Mouse (Mus musculus) brain, adult 2 months (tissue): ENCODE measurements at regions not wholly inside any gene's neighbourhood (a gene's known extent, or its start where the extent isn't known, plus 50 kb on each side); places are given as distances from the start of the nearest gene placed in this dataset.

Experiments
- DNase-seq: peaks from one replicate; pipeline ENCODE4 v3.0.0; 2011; ENCODE audit warnings: low read depth, low spot score

DNA sequence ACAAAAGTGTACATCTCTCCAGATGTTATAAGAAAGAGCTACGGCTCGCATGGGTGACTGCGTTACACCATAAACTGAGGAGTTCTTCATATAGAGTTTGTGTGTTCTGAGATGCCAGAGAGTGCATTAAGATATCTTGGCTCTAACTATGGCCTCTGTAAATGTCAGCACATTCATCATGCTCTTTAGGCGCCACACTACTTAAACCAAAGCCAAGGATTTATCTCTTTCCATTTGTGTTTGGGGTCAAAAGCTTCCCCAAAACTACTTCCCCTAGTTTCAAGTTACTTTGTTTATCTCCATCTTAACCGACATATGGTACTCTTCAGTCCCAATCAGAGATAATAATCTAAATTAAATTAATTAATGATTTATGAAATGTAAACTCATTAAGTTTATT is 541.3 kb upstream of the N6amt1 start:
- no peak for DNase-seq

DNA sequence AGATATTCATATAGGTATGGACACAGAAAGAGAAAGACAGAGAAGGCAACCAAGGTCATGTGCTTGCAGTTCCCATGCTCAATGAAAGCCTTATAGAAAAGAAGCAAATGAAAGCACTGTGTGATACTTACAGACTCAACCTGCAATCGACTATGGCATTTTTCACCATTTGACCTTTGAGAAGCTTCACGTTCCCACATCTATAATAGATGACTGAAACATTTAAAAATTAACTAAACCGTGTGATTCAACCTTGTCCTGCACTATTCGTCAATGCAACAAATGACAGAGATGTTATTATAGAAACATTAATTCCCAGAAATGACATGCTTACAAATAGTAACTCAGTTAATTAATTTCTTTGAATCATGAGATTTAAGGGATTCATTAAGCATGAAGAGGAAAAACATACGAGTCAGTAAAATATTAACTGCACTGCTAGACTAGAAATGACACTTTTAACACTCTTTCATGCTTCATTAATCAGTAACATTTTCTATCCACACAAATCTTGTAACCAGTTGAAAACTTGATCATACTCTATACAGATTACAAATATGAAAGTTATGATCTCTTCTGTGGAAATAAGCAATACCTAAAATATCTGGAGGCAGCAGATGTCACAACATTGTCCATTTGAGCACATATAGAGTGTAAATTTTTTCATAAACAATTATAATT is 545.2 kb upstream of the N6amt1 start:
- no peak for DNase-seq

DNA sequence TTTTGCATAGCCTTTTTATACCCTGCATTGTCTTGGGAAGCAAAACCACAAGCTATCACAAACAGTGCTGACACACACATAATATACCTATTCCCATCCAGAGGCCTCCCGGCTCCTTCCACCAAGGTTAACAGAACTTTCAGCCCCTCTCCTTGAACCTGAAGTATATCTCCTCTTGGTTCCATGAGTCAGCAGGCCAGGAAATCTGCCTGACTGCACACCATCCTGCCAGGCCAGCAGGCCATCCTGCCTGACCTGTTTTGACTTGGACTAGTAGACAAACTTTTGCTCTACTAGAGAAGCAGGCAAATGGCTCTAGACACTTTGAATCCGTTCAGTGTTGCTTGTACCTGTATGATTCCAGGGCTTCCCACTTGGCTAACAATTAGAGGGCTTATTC is 547.6 kb upstream of the N6amt1 start:
- DNase-seq: no peak

DNA sequence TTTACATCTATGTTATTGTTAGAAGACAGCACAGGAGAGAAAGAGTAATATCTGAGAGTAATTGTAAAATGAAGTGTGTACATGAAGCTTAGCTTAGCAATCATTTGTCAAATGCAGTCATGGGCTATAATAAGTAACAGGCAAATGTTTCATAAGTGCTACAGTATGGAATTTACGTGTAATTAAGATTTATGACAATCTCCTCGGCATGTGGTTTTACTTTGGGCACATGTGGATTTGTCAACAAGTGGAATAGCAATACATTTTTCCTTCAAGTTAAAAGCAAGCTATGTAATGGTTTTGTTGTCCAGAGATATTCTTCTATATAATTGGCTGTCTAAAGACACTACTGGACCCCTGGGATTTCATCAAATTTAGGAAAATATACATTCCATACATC is 577.9 kb upstream of the N6amt1 start:
- no peak for DNase-seq

DNA sequence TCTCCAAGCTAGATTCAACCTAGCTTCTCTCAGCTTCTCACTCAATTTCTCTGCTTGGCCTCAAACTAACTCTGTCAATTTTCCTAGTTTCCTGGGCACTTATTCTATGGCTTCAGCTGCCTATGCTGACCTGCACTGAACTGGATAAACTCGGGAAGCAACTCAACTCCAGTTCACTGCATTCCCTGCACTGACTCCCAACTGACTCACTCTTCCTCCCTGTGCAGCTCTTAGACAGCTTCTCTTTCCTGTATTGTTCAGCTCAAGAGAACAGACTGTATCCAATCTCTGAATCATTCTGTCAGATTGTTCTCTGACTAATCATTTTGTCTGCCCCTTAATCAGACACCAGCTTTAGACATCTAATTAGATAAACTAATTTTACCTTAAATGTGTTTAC is 581.4 kb upstream of the N6amt1 start:
- peak; percentile 39 for DNase-seq

DNA sequence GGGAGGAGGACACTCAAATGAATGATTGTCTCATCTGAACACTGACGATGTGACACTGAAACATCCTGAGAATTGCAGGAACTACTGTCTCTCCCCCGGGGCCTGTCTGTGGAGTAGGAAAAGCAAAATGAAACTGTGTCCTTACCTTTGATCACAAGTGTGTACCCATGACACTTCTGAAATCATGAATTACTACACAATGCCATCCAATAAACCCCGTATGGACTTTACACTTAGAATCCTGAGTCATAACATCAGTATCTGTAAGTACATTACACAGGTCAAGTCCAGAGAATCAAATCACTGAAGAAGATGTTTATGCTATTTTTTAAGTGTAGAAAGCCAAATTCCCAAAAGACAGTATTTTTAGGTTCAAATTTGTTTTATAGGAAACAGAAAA is 585.1 kb upstream of the N6amt1 start:
- DNase-seq: no peak

DNA sequence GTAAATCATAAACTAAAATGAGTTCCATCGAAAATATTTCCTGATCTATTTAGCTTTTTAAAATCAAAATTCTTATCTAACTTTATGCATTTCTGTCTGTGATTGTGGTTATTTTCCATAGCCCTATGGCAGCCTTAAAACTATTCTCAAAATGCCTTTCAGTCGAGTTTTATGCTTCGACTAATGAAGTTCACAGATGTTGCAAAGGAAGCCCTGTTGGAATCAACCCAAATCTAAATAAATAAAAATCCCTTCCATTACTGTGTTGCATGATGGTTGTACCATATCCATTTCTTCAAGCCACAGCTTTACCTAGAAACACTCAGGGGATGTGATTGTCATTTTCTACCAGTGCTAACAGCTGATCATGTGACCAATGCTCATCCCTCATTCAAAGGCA is 585.6 kb upstream of the N6amt1 start:
- DNase-seq: no peak

DNA sequence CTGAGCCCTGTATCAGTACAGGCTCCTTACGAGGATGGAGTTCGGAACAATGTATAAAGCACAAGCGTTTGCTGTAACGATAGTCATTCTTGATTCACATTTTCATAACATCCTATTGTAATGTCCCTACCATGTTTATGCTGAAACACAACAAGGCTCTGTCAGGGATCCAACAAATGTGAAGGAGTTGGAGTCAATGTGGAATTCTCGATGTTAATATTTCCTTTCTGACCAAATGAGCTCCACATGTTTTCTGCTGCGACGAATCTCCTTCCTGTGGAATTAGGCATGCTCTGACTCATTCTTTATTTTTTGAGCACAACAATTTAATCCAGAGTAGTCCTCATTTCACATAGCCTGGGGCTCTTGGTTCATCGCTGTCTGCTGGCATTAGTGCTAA is 588.0 kb upstream of the N6amt1 start:
- DNase-seq: no peak

DNA sequence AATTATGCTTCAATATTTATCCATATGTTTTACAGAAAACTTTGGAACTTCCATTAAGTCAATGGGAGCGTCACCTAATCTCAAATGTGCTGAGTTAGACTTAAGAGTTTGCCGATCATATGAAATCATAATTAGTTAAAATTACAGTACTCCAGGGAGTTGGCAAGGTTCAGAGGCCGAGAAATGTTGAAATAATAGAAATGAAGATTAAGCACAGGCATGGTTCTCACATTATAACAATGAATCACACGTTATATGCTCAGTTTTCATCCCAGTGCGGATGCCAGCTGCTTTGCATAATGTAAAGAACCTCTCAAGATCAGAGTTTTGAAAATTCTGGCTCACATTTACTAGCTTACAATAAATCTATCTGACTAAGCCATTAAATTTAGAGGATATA is 612.7 kb upstream of the N6amt1 start:
- DNase-seq: peak; percentile 13

DNA sequence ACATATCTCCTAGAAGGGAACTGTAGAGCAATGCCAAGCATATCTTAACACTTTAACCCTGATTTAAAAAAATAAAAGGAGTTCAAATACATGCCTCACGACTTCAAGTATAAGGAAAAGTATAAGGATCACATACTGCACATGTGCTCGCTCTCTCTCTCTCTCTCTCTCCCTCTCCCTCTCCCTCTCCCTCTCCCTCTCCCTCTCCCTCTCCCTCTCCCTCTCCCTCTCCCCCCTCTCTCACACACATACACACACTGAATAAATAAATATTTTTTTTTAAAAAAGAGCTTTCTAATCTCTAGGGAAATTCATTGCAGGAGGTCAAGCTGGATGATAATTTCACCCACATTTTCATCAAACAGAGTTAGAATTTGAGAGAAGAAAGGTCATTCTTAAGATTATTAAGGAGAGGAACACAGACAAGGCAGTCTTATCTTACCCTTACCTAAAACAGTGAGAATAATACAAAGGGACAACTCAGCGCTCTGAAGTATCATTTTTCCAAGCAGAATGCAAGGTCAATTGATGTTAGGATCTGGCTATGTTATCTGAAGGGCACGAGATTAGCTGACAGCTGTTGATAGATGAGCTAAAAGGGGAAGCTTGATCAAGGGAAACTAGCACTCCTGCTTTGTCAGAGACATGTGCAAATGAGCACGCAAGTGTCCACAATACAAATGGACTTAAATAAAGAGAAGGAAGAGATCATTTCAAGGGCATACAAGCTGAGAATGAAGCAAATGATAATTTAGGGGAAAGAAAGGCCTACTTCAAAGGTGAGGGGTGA is 634.8 kb upstream of the N6amt1 start:
- no peak for DNase-seq

DNA sequence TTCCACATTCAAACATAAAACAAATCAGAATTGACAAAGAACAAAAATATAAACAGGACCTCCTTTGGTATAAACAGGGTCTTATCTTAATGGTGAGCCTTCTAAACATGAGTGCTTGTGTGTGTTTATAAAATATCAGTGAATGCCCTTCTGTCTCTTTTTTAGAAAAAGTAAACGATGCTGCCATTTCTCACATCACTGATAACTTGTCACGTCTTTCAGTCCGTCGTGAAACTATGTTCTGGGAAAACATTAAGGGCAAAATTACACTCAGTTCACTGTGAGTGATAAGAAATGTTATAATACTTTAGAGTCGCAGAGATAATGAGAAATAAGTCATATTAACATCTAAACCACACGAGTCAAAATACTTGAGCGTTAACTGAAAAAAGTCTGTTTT is 635.6 kb upstream of the N6amt1 start:
- DNase-seq: no peak

DNA sequence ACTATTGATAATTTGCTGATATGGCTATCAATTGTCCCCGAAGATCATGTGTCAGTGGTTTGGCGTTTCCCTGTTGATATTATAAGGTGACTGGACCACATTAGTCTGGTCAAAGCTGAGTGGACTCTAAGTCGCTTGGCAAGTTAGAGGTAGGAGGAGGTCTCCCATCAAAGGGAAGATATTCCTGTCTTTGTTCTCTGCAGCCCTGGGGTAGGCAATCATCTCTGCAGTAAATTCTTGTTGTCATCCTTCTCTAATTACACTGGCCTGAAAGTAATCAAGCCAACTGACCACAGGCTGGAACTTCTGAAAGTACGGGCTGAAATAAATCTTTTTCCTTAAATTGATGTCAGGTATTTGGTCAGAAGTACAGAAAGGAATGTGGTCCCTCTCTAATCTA is 652.3 kb upstream of the N6amt1 start:
- DNase-seq: no peak

DNA sequence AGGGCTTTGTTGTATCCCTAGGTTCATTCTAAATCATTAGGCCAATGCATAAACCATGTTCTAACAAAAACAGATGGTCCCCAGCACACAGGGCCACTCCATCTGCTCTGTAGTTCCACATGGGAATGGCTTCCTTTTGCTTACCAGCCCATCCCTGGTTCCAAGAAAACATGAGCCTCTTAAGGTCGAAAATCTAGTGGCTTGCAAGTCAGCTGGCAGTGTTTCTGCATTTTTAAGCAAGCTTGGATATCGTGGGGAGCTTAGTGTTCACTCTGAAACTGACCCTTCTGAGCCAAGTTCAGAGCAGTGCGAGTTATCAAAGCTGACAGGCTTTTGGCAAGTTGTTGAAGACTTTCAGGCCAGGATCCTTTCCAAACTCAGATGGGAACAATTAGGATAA is 659.5 kb upstream of the N6amt1 start:
- peak; percentile 96 for DNase-seq

DNA sequence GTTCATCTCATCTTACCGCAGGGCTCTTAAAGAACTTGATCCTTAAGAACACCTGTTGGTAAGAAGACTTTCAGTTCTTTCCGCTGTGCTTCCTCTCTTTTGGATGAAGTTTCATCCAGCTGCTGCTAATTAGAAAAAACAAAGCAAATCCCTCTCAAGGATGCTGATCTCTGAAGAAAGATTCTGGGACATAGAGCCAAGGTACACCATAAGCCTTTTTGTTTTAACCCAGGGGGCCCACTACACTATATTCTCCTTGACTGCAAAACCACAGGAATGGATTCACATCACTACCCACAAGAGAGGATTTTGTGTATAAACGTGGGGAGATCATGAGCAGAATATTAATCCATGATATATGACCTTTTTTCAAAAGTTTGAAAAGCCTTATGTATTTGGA is 694.8 kb upstream of the N6amt1 start:
- no peak for DNase-seq

DNA sequence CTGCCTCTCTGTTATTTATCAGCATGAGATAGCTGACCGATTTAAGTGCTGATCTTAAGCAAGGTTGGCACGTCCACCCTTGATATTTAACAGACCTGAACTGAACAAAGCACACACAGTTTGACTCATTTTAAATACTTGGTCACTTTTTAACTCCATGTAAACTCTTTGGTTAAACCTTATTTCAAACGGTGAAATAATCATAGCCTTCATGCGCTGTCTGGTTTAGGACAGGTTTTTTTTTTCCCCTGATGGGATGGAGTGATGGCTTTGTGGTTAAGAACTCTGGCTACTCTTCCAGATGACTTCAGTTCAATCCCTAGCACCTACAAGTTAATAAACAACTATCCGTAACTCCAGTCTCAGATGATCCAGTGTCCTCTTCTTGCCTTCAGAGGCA is 706.7 kb upstream of the N6amt1 start:
- DNase-seq: no peak

DNA sequence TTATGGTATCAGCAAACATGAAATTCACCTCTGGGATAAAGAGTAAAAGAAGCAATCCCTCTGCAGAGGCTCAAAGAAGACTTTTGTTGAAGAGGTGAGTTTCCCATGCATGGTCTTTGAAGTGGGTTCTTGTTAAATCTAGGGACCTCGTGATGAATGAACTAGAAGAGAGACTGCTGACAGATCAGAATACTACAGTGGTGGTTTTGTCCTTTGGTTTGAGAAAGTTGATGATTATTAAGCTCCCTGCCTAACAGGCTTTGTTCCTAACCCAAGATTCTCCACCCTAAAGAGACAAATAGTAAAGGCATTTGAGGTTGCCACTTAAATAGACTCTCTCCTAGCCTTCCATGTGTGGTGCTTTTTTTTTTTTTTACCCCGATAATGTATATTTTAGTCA is 707.2 kb upstream of the N6amt1 start:
- DNase-seq: no peak

DNA sequence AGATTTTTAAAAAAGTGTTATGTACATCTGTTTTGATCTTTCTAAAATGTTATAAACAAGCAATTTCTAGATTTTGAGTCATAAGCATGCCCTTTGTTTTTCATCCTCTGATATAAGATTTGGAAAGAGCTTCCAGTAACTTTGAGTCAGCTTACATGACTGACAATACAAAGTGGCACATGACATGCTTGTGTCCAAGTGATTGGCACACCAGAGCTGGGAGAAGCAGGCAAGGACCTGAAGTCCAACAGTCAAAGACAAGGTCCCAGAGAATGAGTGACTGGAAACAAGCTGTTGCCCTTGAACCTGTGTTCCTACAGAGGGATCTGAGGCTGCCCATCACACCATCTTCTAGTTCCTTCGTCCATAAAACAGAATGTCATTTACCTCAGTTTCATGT is 708.5 kb upstream of the N6amt1 start:
- no peak for DNase-seq

DNA sequence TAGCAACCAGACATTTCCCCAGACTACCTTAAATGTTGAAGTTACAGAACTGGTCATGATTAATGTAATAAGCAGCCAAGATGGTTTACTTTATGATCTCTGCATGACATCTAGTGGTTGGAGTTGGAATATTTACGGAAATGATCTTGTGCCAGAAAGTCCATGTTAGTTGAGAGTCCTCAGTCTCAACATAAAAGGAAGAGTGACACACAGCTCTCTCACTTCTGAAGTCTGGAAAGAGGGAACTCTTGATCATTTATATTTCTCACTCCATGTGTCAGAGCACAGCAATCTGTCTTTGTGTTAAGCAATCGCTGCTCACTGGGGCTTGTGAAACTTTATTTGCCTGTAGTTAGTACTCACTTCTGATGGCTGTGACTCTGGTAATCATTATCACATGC is 709.1 kb upstream of the N6amt1 start:
- peak; percentile 79 for DNase-seq

DNA sequence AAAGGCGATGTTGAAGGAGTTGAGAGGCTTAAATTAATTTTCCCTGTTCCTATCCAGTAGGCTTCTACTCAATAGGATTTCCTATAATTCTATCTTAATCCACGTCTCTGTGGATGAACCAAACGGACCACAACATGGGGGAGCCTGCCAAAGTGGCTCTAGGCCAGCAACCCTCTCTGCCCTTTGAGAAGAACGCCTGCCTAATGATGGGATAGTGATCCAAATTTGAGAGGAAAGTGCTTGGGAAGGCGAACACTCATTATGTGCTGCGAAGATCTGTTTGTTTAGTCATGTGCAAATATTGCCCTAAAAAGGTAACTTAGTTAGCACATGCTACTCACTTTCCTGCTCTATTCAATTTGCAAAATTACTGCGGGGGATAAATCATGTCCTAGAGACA is 702.5 kb upstream of the Adamts5 start:
- DNase-seq: peak; percentile 5

DNA sequence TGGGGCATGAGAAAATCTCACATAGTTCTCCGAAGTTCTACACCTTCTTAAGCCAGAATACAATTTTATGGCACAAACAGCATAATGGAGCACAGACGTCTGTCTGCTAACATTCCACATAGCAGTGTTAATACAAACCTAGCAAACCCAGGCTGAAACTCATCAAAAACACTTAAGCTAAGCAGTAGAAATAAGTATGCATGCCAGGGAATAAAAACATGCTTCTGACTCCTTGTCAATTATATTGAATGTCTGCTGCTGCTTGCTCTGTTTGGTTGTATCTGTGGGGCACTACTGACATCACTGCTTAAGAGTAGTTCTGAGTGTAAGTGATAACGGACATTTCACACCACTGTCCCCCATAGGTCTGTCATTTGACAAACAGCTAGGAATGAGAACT is 693.4 kb upstream of the Adamts5 start:
- DNase-seq: no peak

DNA sequence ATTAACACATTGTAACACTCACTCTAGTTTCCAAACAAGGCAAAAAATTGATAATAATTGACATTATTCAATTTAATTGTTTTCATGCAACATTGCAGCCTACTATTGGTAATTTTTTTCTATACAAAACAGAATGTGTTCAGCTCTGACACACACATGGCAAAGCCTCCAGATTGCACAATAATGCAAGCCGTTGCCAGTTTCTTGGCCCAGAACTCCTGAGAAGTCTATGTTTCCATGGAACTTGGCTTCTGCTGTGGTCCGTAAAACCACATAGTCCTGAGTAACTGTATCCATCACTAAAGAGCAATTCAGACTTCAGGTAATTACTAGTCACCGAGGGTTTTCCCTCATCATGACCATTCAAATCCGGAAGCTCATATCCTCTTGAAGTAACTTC is 684.4 kb upstream of the Adamts5 start:
- no peak for DNase-seq

DNA sequence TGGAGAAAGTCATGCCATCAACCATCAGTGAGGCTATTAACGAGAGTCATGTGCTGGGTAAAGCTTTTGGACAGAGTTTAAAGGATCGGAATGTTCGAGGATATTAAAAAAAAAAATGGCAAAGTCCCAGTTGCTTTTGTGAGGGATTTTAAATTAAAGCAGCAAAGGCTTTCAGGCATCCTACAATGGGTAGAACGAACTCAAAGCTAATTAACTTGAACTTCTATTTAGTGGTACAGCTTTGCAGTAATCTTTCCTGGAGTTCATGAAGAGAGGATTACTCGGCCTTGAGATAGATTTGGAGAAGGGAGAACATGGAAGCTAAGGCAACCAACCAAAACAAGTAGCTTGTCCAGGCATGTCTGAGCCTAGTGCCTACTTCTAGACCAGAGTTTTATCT is 676.7 kb upstream of the Adamts5 start:
- DNase-seq: no peak

DNA sequence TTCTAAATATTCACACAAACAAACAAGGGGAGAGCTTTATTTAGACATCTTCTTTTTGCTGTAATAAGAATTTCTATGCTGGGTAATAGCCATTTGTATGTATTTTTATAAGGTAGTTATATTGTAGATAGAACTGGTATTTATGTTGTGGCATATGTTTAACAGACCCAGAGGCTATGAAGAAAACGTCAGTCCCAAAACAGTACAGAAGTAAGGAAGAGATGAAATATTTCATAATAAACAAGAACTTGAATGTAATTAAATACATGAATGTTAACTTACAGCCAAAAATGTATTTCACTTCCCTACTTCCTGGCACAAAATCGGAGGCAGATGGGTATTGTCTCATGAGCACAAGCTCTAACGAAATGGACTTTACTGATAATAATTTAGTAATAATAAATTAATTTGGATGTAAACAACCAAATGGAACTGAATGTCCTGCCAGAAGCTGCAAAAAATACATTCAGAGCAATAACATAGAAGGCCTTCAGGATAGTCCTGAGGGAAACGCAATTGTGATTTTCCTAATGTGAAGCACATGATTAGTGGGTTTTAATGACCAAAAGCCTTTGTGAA is 645.9 kb upstream of the Adamts5 start:
- DNase-seq: peak; percentile 46
